Mouse (Mus musculus) c-Kit-positive CD71-positive TER-119-negative erythroid progenitor cells, embryonic 14.5 days (primary cell): ENCODE measurements around the gene Clstn2.

Experiments
- DNase-seq: peaks from one replicate; pipeline ENCODE4 v3.0.0-alpha.2; 2013; ENCODE audit warnings: low read depth

The Clstn2 gene

GRCm38 (mm10) chr9:97679106-97679505 lies 353.9 kb downstream of the Clstn2 start:
- DNase-seq, result no peak

- no peak for DNase-seq
These were observed 355.9 kb downstream of the Clstn2 start for GRCm38 (mm10) chr9:97677075-97677474.

GRCm38 (mm10) chr9:97672681-97673080 lies 360.3 kb downstream of the Clstn2 start:
- no peak for DNase-seq

GRCm38 (mm10) chr9:97672224-97672623 lies 360.8 kb downstream of the Clstn2 start:
- no peak for DNase-seq

GRCm38 (mm10) chr9:97670666-97671065 lies 362.3 kb downstream of the Clstn2 start:
- no peak for DNase-seq

- no peak for DNase-seq
These were observed 372.0 kb downstream of the Clstn2 start for GRCm38 (mm10) chr9:97660989-97661388.

GRCm38 (mm10) chr9:97658736-97659135 lies 374.2 kb downstream of the Clstn2 start:
- no peak for DNase-seq

GRCm38 (mm10) chr9:97648409-97648808 lies 384.6 kb downstream of the Clstn2 start:
- DNase-seq, result no peak

- DNase-seq, result no peak
These were observed 387.2 kb downstream of the Clstn2 start for GRCm38 (mm10) chr9:97645746-97646145.

- DNase-seq, result no peak
These were observed 390.6 kb downstream of the Clstn2 start for GRCm38 (mm10) chr9:97642396-97642795.

GRCm38 (mm10) chr9:97639967-97640549 lies 392.9 kb downstream of the Clstn2 start:
- DNase-seq, result no peak

GRCm38 (mm10) chr9:97638683-97639354 lies 394.2 kb downstream of the Clstn2 start:
- no peak for DNase-seq

- DNase-seq, result no peak
These were observed 397.6 kb downstream of the Clstn2 start for GRCm38 (mm10) chr9:97635351-97635750.

- no peak for DNase-seq
These were observed 398.1 kb downstream of the Clstn2 start for GRCm38 (mm10) chr9:97634831-97635230.

- no peak for DNase-seq
These were observed 403.8 kb downstream of the Clstn2 start for GRCm38 (mm10) chr9:97629180-97629579.

GRCm38 (mm10) chr9:97628361-97628908 lies 404.5 kb downstream of the Clstn2 start:
- no peak for DNase-seq

GRCm38 (mm10) chr9:97627916-97628315 lies 405.1 kb downstream of the Clstn2 start:
- DNase-seq, result no peak

GRCm38 (mm10) chr9:97610566-97610965 lies 422.4 kb downstream of the Clstn2 start:
- no peak for DNase-seq

- no peak for DNase-seq
These were observed 429.3 kb downstream of the Clstn2 start for GRCm38 (mm10) chr9:97603729-97604128.

- DNase-seq, result no peak
These were observed 430.5 kb downstream of the Clstn2 start for GRCm38 (mm10) chr9:97602476-97602875.

GRCm38 (mm10) chr9:97599006-97599405 lies 434.0 kb downstream of the Clstn2 start:
- DNase-seq, result no peak

GRCm38 (mm10) chr9:97590712-97591111 lies 442.3 kb downstream of the Clstn2 start:
- DNase-seq, result no peak

- DNase-seq, result no peak
These were observed 462.1 kb downstream of the Clstn2 start for GRCm38 (mm10) chr9:97570881-97571280.

- no peak for DNase-seq
These were observed 469.9 kb downstream of the Clstn2 start for GRCm38 (mm10) chr9:97563121-97563520.
